Mouse (Mus musculus) CH12.LX (cell line): ENCODE measurements around the gene Ptpn14. TPM values are rescaled to one million over a fixed set of nuclear protein-coding genes. Genes with fewer than 3 reads are reported as not detected.

Source experiments
- DNase-seq: peaks from one replicate; pipeline ENCODE4 v3.0.0-alpha.2; 2013; ENCODE audit errors: extremely low read depth
- H3K27ac ChIP-seq: 2 replicates; pipeline ENCODE4 v1.5.1; 2012; ENCODE audit warnings: low read depth, mild to moderate bottlenecking, control low read depth, moderate library complexity; ENCODE audit not compliant: insufficient read depth
- H3K27me3 ChIP-seq: replicated peaks from 2 replicates; pipeline ENCODE3; 2012; ENCODE audit warnings: inconsistent platforms
- H3K36me3 ChIP-seq, 2 experiments: replicated peaks in 1 of 2; 2 replicates each; pipeline versions ENCODE3 to v1.6.1; 2012; ENCODE audit warnings: inconsistent platforms in 1 of 2, low read length in 1 of 2, mild to moderate bottlenecking in 1 of 2, mixed read lengths in 1 of 2, moderate library complexity in 1 of 2; ENCODE audit not compliant: control insufficient read depth in 1 of 2, insufficient read depth in 1 of 2
- H3K4me1 ChIP-seq, 2 experiments: 2 replicates each; pipeline ENCODE4 v1.6.1; 2012; ENCODE audit warnings: inconsistent platforms in 1 of 2, moderate library complexity in 1 of 2; ENCODE audit not compliant: insufficient read depth in 2 of 2, control insufficient read depth in 1 of 2
- H3K4me2 ChIP-seq: 2 replicates; pipeline ENCODE4 v1.6.1; 2012; ENCODE audit warnings: low read depth, mild to moderate bottlenecking, control low read depth; ENCODE audit not compliant: poor library complexity, insufficient read depth, severe bottlenecking
- H3K4me3 ChIP-seq, 3 experiments: fragments of 150-350 bp in 1 of 3; sonication (generic) in 1 of 3; replicated peaks in 1 of 3; 2 replicates each; pipeline versions ENCODE3 to v1.5.1; 2011 to 2012; ENCODE audit warnings: low read depth in 2 of 3, low read length in 2 of 3, mild to moderate bottlenecking in 2 of 3, moderate library complexity in 2 of 3, control low read depth in 1 of 3, improper control_type of control experiment in 1 of 3, inconsistent platforms in 1 of 3, mixed read lengths in 1 of 3; ENCODE audit not compliant: poor library complexity in 1 of 3
- H3K79me2 ChIP-seq: replicated peaks from 2 replicates; pipeline ENCODE4 v1.6.1; 2012; ENCODE audit warnings: mild to moderate bottlenecking, moderate library complexity; ENCODE audit not compliant: control insufficient read depth, poor library complexity, insufficient read depth, severe bottlenecking; ENCODE audit errors: extremely low read depth
- H3K9ac ChIP-seq: 2 replicates; pipeline ENCODE4 v1.6.1; 2012; ENCODE audit warnings: low read depth, mild to moderate bottlenecking, control low read depth, moderate library complexity; ENCODE audit not compliant: insufficient read depth
- H3K9me3 ChIP-seq: replicated peaks from 2 replicates; pipeline ENCODE3; 2012; ENCODE audit warnings: low read length, inconsistent platforms, mixed read lengths
- CHD2 ChIP-seq: IDR thresholded peaks from 2 replicates; pipeline ENCODE4 v1.6.1; 2011; ENCODE audit warnings: low read length, improper control_type of control experiment
- E2F4 ChIP-seq: IDR thresholded peaks from 2 replicates; pipeline ENCODE4 v1.6.1; 2011; ENCODE audit warnings: low read depth, low read length, improper control_type of control experiment; ENCODE audit not compliant: insufficient replicate concordance
- GABPA ChIP-seq: IDR thresholded peaks from 2 replicates; pipeline ENCODE4 v1.6.1; 2012; ENCODE audit warnings: low read depth, low read length, improper control_type of control experiment, inconsistent platforms; ENCODE audit not compliant: insufficient replicate concordance
- JUN ChIP-seq: IDR thresholded peaks from 2 replicates; pipeline ENCODE4 v1.6.1; 2011; ENCODE audit warnings: low read depth, mild to moderate bottlenecking, low read length, improper control_type of control experiment, moderate library complexity; ENCODE audit not compliant: insufficient read depth
- MEF2A ChIP-seq: IDR thresholded peaks from 2 replicates; pipeline ENCODE4 v1.6.1; 2014; ENCODE audit warnings: low read depth, mild to moderate bottlenecking, inconsistent platforms, low read length, improper control_type of control experiment, borderline replicate concordance
- NRF1 ChIP-seq: IDR thresholded peaks from 2 replicates; pipeline ENCODE4 v1.6.1; 2014; ENCODE audit warnings: low read depth, mild to moderate bottlenecking, inconsistent platforms, low read length, improper control_type of control experiment, moderate library complexity
- RAD21 ChIP-seq: IDR thresholded peaks from 2 replicates; pipeline ENCODE4 v1.6.1; 2011; ENCODE audit warnings: low read depth, mild to moderate bottlenecking, low read length, improper control_type of control experiment, moderate library complexity
- RCOR1 ChIP-seq: conservative IDR thresholded peaks from 2 replicates; pipeline ENCODE4 v1.6.1; 2012; ENCODE audit warnings: low read depth, mild to moderate bottlenecking, inconsistent platforms, low read length, improper control_type of control experiment
- SIN3A ChIP-seq: IDR thresholded peaks from 2 replicates; pipeline ENCODE4 v1.6.1; 2012; ENCODE audit warnings: low read length, improper control_type of control experiment, inconsistent platforms
- TBP ChIP-seq: conservative IDR thresholded peaks from 2 replicates; pipeline ENCODE4 v1.6.1; 2011; ENCODE audit warnings: low read depth, low read length, improper control_type of control experiment
- TCF12 ChIP-seq: IDR thresholded peaks from 2 replicates; pipeline ENCODE4 v1.6.1; 2014; ENCODE audit warnings: low read depth, mild to moderate bottlenecking, inconsistent platforms, low read length, improper control_type of control experiment
- UBTF ChIP-seq: IDR thresholded peaks from 2 replicates; pipeline ENCODE4 v1.6.1; 2012; ENCODE audit warnings: low read depth, mild to moderate bottlenecking, inconsistent platforms, low read length, improper control_type of control experiment, moderate library complexity
- ZC3H11A ChIP-seq: IDR thresholded peaks from 2 replicates; pipeline ENCODE4 v1.6.1; 2012; ENCODE audit warnings: low read depth, mild to moderate bottlenecking, inconsistent platforms, low read length, improper control_type of control experiment
- ZMIZ1 ChIP-seq: IDR thresholded peaks from 2 replicates; pipeline ENCODE4 v1.6.1; 2012; ENCODE audit warnings: low read depth, mild to moderate bottlenecking, inconsistent platforms, low read length, improper control_type of control experiment
- ZNF384 ChIP-seq: IDR thresholded peaks from 2 replicates; pipeline ENCODE4 v1.6.1; 2012; ENCODE audit warnings: low read depth, low read length, improper control_type of control experiment, inconsistent platforms
- dilution Hi-C: fragments of 300-500 bp; cut with MboI; formaldehyde crosslinking; loops from 2 replicates; pipeline ENCODE4 v1.14.3; 2020; ENCODE audit warnings: low sequenced_read_pairs; ENCODE audit not compliant: extremely low pct_unique_long_range_greater_than_20kb, extremely low pct_ligation_motif_present
- in situ Hi-C: fragments of 300-500 bp; cut with MboI; formaldehyde crosslinking; loops from 3 replicates; pipeline ENCODE4 v1.14.3; 2019; ENCODE audit warnings: low sequenced_read_pairs, low pct_ligation_motif_present, low pct_unique_long_range_greater_than_20kb, mixed read lengths
- polyA plus RNA-seq: library from polyadenylated mRNA; unstranded; fragments of >175 nt; gene quantifications from 2 replicates; pipeline ENCODE4 v1.2.1, GENCODE M21; 2012; ENCODE audit warnings: low read depth; ENCODE audit not compliant: insufficient read length
- total RNA-seq, 2 experiments: library from RNA; depleted of rRNA; stranded (reverse); fragments of 300-350 nt in 1 of 2; fragments of >200 nt in 1 of 2; gene quantifications; 2 replicates each; pipeline ENCODE4 v1.2.3; 2012 to 2014

The Ptpn14 gene
- total and polyA plus RNA-seq, 3 experiments = under 0.01 to 0.10 TPM; not detected in 1

- no peak for TF ChIP-seq GABPA
- no peak for TF ChIP-seq E2F4
- TF ChIP-seq TBP = no peak
- TF ChIP-seq UBTF = no peak
- TF ChIP-seq ZMIZ1 = no peak
- no peak for TF ChIP-seq ZC3H11A
- TF ChIP-seq TCF12 = 0 out of 2 replicates have a peak, but pooled peaks have one; percentile 31
- TF ChIP-seq JUN = no peak
- peak; percentile 36; the same call in 1 of the 2 replicates for TF ChIP-seq MEF2A
- TF ChIP-seq NRF1 = no peak
- TF ChIP-seq RAD21 = no peak
These were observed 96.4 kb downstream of the Ptpn14 start (continued) for GRCm38 (mm10) chr1:189824436-189824835.

- no peak overlapping the region for H3K4me2 ChIP-seq
- no peaks in the 10 kb centered on the region for H3K79me2 ChIP-seq
- DNase-seq = no peak
- H3K4me1 ChIP-seq = peaks cover 2 to 8% of the 10 kb centered on the region in 2 experiments; a peak in 2 of 4 replicates
- dilution Hi-C loops = no loop called here
- H3K4me3 ChIP-seq = no peak overlapping the region
- no peaks in the 10 kb centered on the region for H3K9me3 ChIP-seq
- TF ChIP-seq ZNF384 (no peak), GABPA (no peak), SIN3A (no peak)
- H3K27me3 ChIP-seq = no peaks in the 10 kb centered on the region
- no peaks in the 10 kb centered on the region for H3K36me3 ChIP-seq
- no peak overlapping the region for H3K27ac ChIP-seq
- H3K9ac ChIP-seq = no peak overlapping the region
- in situ Hi-C loops = no loop called here
These were observed 102.3 kb downstream of the Ptpn14 start for GRCm38 (mm10) chr1:189830391-189830790.

GRCm38 (mm10) chr1:189830797-189831232 lies 102.7 kb downstream of the Ptpn14 start:
- DNase-seq = no peak
- H3K27me3 ChIP-seq = no peaks in the 10 kb centered on the region
- H3K27ac ChIP-seq = no peak overlapping the region
- peaks cover 2 to 8% of the 10 kb centered on the region in 2 experiments; a peak in 2 of 4 replicates for H3K4me1 ChIP-seq
- H3K36me3 ChIP-seq = no peaks in the 10 kb centered on the region
- H3K4me3 ChIP-seq = no peak overlapping the region
- no peak for TF ChIP-seq ZNF384
- no peak for TF ChIP-seq RCOR1
- TF ChIP-seq CHD2 = 0 out of 2 replicates have a peak, but pooled peaks have one; percentile 27
- H3K79me2 ChIP-seq = no peaks in the 10 kb centered on the region
- dilution Hi-C loops = no loop called here
- no peaks in the 10 kb centered on the region for H3K9me3 ChIP-seq
- in situ Hi-C loops = no loop called here
- no peak overlapping the region for H3K4me2 ChIP-seq
- H3K9ac ChIP-seq = no peak overlapping the region
